Mouse (Mus musculus) small intestine, adult 2 months (tissue): ENCODE results near the gene Lzts2.

ENCODE experiments used
- CTCF ChIP-seq: fragments of 200-500 bp; IDR thresholded peaks from 2 replicates; pipeline ENCODE4 v1.5.1; 2012; ENCODE audit warnings: low read depth, mild to moderate bottlenecking, control low read depth, inconsistent platforms, low read length, moderate library complexity, mixed read lengths; ENCODE audit not compliant: insufficient replicate concordance, insufficient read length; ENCODE audit errors: extremely low read depth
- POLR2A ChIP-seq: fragments of 200-500 bp; IDR thresholded peaks from 2 replicates; pipeline ENCODE4 v1.6.1; 2012; ENCODE audit warnings: low read depth, mild to moderate bottlenecking, control low read depth, inconsistent platforms, low read length, moderate library complexity

DNA sequence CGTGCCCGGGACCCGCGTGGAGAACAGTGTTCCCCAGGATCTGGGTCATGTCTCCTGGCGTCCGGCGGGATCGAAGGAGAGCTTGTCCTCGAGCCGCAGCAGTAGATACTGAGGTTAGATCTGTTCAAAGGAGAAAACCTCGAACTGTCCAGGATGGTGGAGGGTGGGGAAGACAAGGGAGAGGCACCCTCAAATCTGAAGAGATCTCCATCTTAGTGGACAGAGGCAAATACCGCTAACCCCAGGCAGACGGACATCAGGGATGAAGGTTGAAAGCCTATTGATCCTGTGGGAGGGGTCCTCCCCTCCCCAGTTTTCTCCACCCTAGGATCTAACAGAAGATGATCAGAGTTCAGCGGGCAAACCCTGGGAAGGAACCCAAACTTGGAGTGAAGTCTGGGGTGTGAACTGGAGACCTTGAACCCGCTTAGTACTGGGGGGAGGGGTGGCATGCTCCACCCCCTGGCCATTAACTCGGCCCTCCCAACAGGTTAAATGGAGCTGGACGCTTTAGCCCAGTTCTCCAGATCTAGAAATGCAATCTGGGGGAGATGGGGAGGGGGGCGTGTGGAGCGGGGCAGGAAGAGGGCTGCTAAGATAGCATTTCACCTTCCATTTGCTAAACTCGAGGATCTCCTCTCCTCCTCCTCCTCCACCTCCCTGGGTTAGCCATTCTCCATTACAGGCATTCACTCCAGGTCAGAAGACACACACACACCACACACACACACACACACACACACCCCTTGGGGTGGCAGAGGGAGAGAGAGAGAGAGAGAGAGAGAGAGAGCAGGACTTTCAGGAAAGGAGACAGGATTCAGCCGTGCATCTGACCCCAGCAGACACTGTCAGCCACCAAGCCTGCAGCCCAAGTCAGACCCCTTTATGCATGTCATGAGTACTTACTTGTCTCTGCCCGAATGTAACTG, 24.4 kb upstream of the Lzts2 start:
- TF ChIP-seq CTCF: no peak
- TF ChIP-seq POLR2A: no peak
